Mouse (Mus musculus) bone marrow macrophage, adult 2 months (primary cell): ENCODE measurements around the gene Nup210l.

Experiments
- CTCF ChIP-seq: IDR thresholded peaks from 2 replicates; pipeline ENCODE4 v1.5.1; 2012; ENCODE audit warnings: low read depth, mild to moderate bottlenecking, low read length, moderate library complexity
- POLR2A ChIP-seq: IDR thresholded peaks from 2 replicates; pipeline ENCODE4 v1.6.1; 2012; ENCODE audit warnings: mild to moderate bottlenecking, low read depth, low read length, borderline replicate concordance

DNA sequence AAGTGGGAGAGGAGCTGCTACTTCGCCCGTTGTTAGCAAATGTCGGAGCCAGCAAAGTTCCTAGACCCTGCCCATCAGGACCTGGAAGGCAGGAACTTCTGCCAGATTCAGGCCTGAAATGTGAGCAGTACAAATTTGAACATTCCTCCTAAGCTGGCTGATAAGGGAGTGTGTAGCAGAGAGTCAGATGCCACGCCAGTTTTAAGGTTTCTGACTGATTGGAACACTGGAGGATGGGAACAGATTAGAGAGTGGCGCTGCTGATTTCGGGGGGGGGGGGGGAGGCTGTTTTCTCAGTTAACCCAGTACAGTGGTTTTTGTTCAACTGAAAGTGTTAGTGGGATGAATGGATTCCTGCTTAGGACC is 23.5 kb upstream of the Nup210l start:
- TF ChIP-seq POLR2A (0 out of 2 replicates have a peak, but pooled peaks have one; percentile 28), CTCF (no peak)
